Mouse (Mus musculus): ENCODE measurements around the gene Kpnb1. TPM values are rescaled to one million over a fixed set of nuclear protein-coding genes. Genes with fewer than 3 reads are reported as not detected.
A peak's percentile ranks its signal among the peaks of the same experiment; 100 is the strongest.
"Not testable (repeated sequence)": the region's sequence is repeated elsewhere in the genome, so short reads cannot be mapped to it uniquely, and the experiment has no call there.

The Kpnb1 gene
- polyA plus RNA-seq, 1 experiment from 2014 or later: 44.3 TPM

- no peak for ATAC-seq (ENCODE audit: insufficient number of reproducible peaks, low FRiP score, low TSS enrichment, low read depth)
These were observed 10.9 kb upstream of the Kpnb1 start for GRCm38 (mm10) chr11:97198601-97199000.

GRCm38 (mm10) chr11:97197021-97197420, 9.3 kb upstream of the Kpnb1 start:
- no peak overlapping the region for H3K4me2 ChIP-seq
- no peak overlapping the region for H3K4me3 ChIP-seq
- H3K9ac ChIP-seq: no peak overlapping the region
- no peaks in the 10 kb centered on the region for H3K9me3 ChIP-seq
- H3K4me1 ChIP-seq: 0 out of 2 replicates have a peak, but pooled peaks cover 2% of the 10 kb centered on the region
- H3K27ac ChIP-seq: no peak overlapping the region
- no peaks in the 10 kb centered on the region for H3K36me3 ChIP-seq
- 80% methylated on average over 8 of the region's 8 CpGs for WGBS
- no peaks in the 10 kb centered on the region for H3K27me3 ChIP-seq
- ATAC-seq (ENCODE audit: insufficient number of reproducible peaks, low FRiP score, low TSS enrichment, low read depth): no peak

More at GRCm38 (mm10) chr11:97198601-97199000, 10.9 kb upstream of the Kpnb1 start:
- H3K4me2 ChIP-seq: no peak overlapping the region
- 0 out of 2 replicates have a peak, but pooled peaks cover 2% of the 10 kb centered on the region for H3K4me1 ChIP-seq
- no peaks in the 10 kb centered on the region for H3K36me3 ChIP-seq
- 23% methylated on average over 5 of the region's 5 CpGs for WGBS
- no peak overlapping the region for H3K9ac ChIP-seq
- H3K9me3 ChIP-seq: no peaks in the 10 kb centered on the region
- H3K27ac ChIP-seq: no peak overlapping the region
- H3K27me3 ChIP-seq: no peaks in the 10 kb centered on the region
- H3K4me3 ChIP-seq: no peak overlapping the region

DNA sequence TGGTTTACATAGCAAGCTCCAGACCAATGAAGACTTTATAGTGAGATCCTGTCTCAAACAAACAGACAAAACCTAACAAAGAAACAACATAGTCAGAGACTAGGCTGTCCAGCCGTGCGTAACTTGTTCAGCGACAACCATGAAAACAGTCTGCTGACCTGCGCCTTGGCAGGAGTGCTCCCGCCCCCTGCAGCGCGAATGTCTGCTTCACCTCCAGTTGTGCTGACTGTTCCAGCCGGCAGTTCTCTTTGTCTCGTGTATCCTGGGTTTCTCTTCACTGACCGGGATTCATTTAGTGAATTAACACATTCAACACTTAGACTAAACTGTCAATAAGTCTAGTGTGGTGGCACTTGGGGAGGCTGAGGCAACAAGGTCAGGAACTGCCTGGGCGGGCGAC, 8.9 kb upstream of the Kpnb1 start:
- Histone ChIP-seq H3K9ac (no peak overlapping the region), H3K4me3 (no peak overlapping the region), H3K9me3 (no peaks in the 10 kb centered on the region), H3K4me2 (no peak overlapping the region), H3K36me3 (no peaks in the 10 kb centered on the region; the same call in 1 of the 2 replicates), H3K4me1 (no peaks in the 10 kb centered on the region), H3K27me3 (no peaks in the 10 kb centered on the region), H3K27ac (no peak overlapping the region)
- ATAC-seq (ENCODE audit: insufficient number of reproducible peaks, low FRiP score, low TSS enrichment, low read depth): no peak
- 73% methylated on average over 12 of the region's 12 CpGs for WGBS

GRCm38 (mm10) chr11:97192621-97192951, 4.9 kb upstream of the Kpnb1 start:
- no peak overlapping the region for H3K4me2 ChIP-seq
- H3K9me3 ChIP-seq: no peaks in the 10 kb centered on the region
- peaks cover 3% of the 10 kb centered on the region; the same call in 1 of the 2 replicates for H3K36me3 ChIP-seq
- no peak overlapping the region for H3K4me3 ChIP-seq
- no peaks in the 10 kb centered on the region for H3K27me3 ChIP-seq
- ATAC-seq (ENCODE audit: insufficient number of reproducible peaks, low FRiP score, low TSS enrichment, low read depth): no peak
- no peak overlapping the region for H3K9ac ChIP-seq
- peaks cover 9% of the 10 kb centered on the region; the same call in 1 of the 2 replicates for H3K4me1 ChIP-seq
- H3K27ac ChIP-seq: no peak overlapping the region

DNA sequence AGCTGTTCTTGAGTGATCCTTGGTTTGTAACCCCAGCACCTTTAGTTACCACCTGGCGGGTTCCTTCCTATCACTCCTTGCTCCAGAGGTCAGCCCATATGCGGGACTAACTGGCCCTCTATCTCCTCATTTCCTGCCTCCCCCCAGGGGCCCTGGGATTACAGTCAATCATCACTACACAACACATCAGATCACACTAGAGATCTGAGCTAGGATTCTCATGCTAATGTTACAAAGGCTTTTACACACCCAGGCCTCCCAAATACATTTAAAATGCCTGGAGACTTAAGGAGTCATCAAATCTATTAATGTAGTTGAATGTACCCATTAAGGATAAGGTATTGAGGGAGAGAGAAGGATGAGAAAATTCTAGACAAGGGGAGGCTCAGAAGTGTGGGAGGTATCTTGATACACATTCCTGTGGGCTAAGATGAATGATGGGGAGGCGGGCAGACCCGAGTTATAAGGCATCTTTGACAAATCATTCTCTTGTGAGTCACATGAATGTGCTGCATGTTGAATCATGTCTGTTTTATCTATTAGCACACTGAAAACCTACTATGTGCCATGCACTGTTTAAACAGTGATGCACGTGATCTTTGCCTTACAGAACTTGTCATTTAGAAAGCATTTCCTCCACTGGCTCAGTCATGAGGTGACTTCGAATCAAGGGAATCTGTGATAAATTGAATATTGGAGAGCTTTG, 4.4 kb upstream of the Kpnb1 start:
- Histone ChIP-seq H3K9ac (no peak overlapping the region), H3K9me3 (no peaks in the 10 kb centered on the region), H3K27me3 (no peaks in the 10 kb centered on the region), H3K4me2 (no peak overlapping the region), H3K27ac (no peak overlapping the region), H3K4me1 (peaks cover 9% of the 10 kb centered on the region; the same call in 1 of the 2 replicates), H3K36me3 (peaks cover 3% of the 10 kb centered on the region; the same call in 1 of the 2 replicates), H3K4me3 (no peak overlapping the region)
- 68% methylated on average over 6 of the region's 6 CpGs for WGBS
- no peak for ATAC-seq (ENCODE audit: insufficient number of reproducible peaks, low FRiP score, low TSS enrichment, low read depth)

DNA sequence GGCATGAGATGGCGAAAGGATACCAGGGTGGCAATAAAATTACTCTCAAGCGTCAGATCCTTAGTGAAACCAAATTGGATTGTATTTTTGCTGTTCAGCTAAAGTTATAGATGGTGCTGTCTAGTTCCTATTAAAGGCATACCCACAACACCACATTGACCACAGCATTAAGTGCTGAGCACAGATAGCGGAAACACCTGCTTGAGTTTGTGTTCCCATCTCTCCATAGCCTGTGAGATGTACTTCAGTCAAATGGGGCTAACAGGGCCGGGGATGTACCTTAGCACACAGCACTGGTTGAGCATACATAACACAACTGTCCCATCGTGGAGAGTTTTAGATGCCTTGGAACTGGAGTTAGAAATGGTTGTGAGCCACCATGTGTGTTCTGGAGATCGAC, 3.3 kb upstream of the Kpnb1 start:
- ATAC-seq (ENCODE audit: insufficient number of reproducible peaks, low FRiP score, low TSS enrichment, low read depth): no peak
- H3K9ac ChIP-seq: no peak overlapping the region
- no peaks in the 10 kb centered on the region for H3K9me3 ChIP-seq
- 90% methylated on average over 6 of the region's 6 CpGs for WGBS
- H3K27ac ChIP-seq: no peak overlapping the region
- no peak overlapping the region for H3K4me3 ChIP-seq
- H3K36me3 ChIP-seq: peaks cover 4% of the 10 kb centered on the region; the same call in 1 of the 2 replicates
- no peak overlapping the region for H3K4me2 ChIP-seq
- H3K4me1 ChIP-seq: peaks cover 13% of the 10 kb centered on the region
- H3K27me3 ChIP-seq: no peaks in the 10 kb centered on the region

GRCm38 (mm10) chr11:97189645-97190044, 2.0 kb upstream of the Kpnb1 start:
- H3K4me2 ChIP-seq; H3K9ac ChIP-seq; H3K27ac ChIP-seq; H3K27me3 ChIP-seq; H3K4me3 ChIP-seq; ATAC-seq (ENCODE audit: insufficient number of reproducible peaks, low FRiP score, low TSS enrichment, low read depth); H3K9me3 ChIP-seq: not testable (repeated sequence)
- Histone ChIP-seq H3K4me1 (peaks cover 25% of the 10 kb centered on the region), H3K36me3 (peaks cover 16% of the 10 kb centered on the region)
- 95% methylated on average over 6 of the region's 6 CpGs for WGBS

DNA sequence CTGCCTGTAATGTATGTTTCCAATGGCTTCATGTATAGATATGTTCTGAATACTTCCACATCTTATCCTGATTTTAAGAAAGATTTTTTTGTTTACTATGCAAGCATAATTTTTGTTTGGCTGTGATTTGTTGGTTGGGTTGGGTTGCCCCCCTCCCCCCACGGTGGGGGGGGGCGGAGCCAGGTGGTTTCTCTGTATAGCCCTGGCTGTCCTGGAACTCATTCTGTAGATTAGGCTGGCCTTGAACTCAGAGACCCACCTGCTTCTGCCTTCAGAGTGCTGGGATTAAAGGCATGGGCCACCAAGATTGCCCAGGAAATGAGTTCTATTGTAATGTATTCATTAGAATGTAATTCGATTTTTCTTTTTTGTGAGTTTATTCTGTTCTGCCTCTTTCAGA, 1.6 kb upstream of the Kpnb1 start:
- Histone ChIP-seq H3K9me3 (no peaks in the 10 kb centered on the region), H3K4me2 (peak overlapping the region; percentile 86), H3K4me3 (peak overlapping the region; percentile 72), H3K9ac (no peak overlapping the region), H3K27ac (peak overlapping the region; percentile 96), H3K36me3 (peaks cover 20% of the 10 kb centered on the region), H3K27me3 (no peaks in the 10 kb centered on the region), H3K4me1 (peaks cover 28% of the 10 kb centered on the region)
- no peak for ATAC-seq (ENCODE audit: insufficient number of reproducible peaks, low FRiP score, low TSS enrichment, low read depth)
- WGBS: 34% methylated on average over 3 of the region's 3 CpGs

DNA sequence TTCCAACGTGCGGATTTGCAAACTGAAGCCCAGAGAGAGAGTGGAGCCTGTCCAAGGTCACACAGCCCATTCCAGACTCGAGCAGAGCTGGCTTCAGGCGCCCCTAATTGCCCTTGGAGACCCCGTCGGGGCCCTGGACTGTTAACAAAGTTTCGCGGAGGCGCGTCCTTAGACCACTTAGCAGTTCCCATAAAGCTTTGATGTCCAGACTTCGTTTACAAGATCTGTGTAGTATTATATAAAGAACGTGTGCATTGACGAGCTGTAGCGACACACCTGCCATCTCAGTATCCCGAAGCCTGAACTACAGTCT, 918 bp upstream of the Kpnb1 start:
- peak overlapping the region; percentile 55 for H3K9ac ChIP-seq
- peak overlapping the region; percentile 96 for H3K27ac ChIP-seq
- H3K4me1 ChIP-seq: peaks cover 32% of the 10 kb centered on the region
- H3K27me3 ChIP-seq: no peaks in the 10 kb centered on the region
- H3K9me3 ChIP-seq: no peaks in the 10 kb centered on the region
- H3K4me3 ChIP-seq: peak overlapping the region; percentile 72
- under 1% methylated on average over 15 of the region's 15 CpGs for WGBS
- H3K4me2 ChIP-seq: peak overlapping the region; percentile 86
- H3K36me3 ChIP-seq: peaks cover 25% of the 10 kb centered on the region
- ATAC-seq (ENCODE audit: insufficient number of reproducible peaks, low FRiP score, low TSS enrichment, low read depth): no peak

DNA sequence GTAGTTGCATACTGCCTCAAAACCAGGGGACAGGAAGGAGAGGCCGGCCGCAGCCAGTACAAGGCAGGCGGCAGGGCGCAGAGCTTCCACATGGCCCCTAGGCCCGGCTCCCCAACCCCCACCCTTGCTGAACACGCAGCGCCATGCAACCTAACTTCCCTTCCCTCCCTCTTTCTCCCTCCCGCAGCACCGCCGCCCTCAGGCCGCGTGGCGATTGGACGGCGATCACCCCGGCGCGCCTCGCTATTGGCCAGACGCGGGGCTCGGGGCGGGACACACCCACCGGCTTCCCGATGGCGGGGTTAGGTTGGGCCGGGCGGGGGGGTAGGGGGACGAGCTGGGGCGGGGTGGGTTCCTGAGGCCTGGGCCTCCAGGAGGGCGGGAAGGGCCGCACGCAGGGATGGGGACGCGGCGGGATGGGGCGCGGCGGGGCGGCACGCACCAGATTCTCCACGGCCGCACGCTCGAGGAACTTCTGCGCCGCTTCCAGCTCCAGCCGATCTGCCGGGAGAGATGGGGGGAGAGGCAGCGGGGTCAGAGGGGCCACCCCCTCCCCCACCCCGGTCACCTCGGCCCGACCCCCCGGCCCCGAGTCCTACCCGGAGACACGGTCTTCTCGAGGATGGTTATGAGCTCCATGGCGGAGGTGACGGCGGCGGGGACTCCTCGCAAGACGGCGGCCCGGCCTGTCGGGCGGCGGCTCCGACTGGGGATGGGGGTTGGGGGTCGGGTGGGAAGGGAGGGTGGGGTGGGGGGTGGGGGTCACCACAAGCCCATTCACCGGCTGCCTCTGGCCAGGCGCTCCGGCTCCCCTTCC, 526 bp downstream of the Kpnb1 start:
- ATAC-seq (ENCODE audit: insufficient number of reproducible peaks, low FRiP score, low TSS enrichment, low read depth): peak; percentile 75
- peak overlapping the region; percentile 72 for H3K4me3 ChIP-seq
- H3K9ac ChIP-seq: peak overlapping the region; percentile 79
- H3K9me3 ChIP-seq: no peaks in the 10 kb centered on the region
- peaks cover 32% of the 10 kb centered on the region for H3K4me1 ChIP-seq
- H3K27me3 ChIP-seq: no peaks in the 10 kb centered on the region
- under 1% methylated on average over 74 of the region's 74 CpGs for WGBS
- peak overlapping the region; percentile 75 for H3K4me2 ChIP-seq
- peak overlapping the region; percentile 96 for H3K27ac ChIP-seq
- peaks cover 40% of the 10 kb centered on the region for H3K36me3 ChIP-seq

- 61% methylated on average over 5 of the region's 5 CpGs for WGBS
- Histone ChIP-seq H3K27ac (0 out of 2 replicates have a peak overlapping the region, but pooled peaks have one; percentile 81), H3K9me3 (no peaks in the 10 kb centered on the region), H3K9ac (no peak overlapping the region), H3K4me1 (peaks cover 32% of the 10 kb centered on the region), H3K27me3 (no peaks in the 10 kb centered on the region), H3K36me3 (peaks cover 52% of the 10 kb centered on the region), H3K4me3 (peak overlapping the region; percentile 72), H3K4me2 (peak overlapping the region; percentile 75)
- no peak for ATAC-seq (ENCODE audit: insufficient number of reproducible peaks, low FRiP score, low TSS enrichment, low read depth)
These were observed 1.7 kb downstream of the Kpnb1 start for GRCm38 (mm10) chr11:97185704-97186614.
